Mouse (Mus musculus) liver, adult 2 months (tissue): ENCODE measurements at regions not wholly inside any gene's neighbourhood (a gene's known extent, or its start where the extent isn't known, plus 50 kb on each side); places are given as distances from the start of the nearest gene placed in this dataset.

ENCODE experiments used
- CTCF ChIP-seq: fragments of 200-500 bp; IDR thresholded peaks from 2 replicates; pipeline ENCODE4 v1.5.1; 2011; ENCODE audit warnings: low read depth, low read length, control low read depth
- POLR2A ChIP-seq: fragments of 200-500 bp; IDR thresholded peaks from 2 replicates; pipeline ENCODE4 v1.6.1; 2011; ENCODE audit warnings: low read length, control low read depth; ENCODE audit not compliant: insufficient read depth; ENCODE audit errors: extremely low read depth

- no peak for TF ChIP-seq POLR2A
- TF ChIP-seq CTCF, result no peak
These were observed 450.8 kb downstream of the Bckdhb start for GRCm38 (mm10) chr9:84375746-84376145.
